ENCODE assay signal across 24 mouse cellular contexts in the genomic region with DNA sequence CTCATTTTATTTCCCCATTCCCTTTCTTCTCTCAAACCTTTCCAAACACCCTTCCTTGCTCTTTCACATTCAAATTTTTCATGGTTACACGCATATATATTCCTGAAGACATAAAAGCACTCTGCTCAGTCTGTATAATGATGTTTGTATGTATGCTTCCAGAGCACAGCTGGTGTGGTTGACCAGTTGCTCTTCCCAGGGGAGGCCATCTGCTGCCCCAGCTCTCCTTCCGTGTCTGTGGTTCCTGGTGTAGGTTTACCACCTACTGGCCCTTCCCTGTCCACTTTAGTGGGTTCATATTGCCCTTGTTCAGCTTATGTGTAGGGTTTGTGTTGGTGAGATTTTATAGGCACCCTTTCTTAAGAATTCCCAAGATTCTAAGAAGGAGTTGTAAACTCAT.
"Had no signal": no experiment of that assay in that cellular context is flagged by ENCODE, and none has a peak within 500 bp of the region (broad histone marks: within the 10 kb centered on the region; RNA-seq: fewer than 3 reads in every experiment).

No protein-coding gene starts in this region.

- H3K9ac ChIP-seq: heart, embryonic 12.5 days; hindbrain, embryonic 13.5 days; hindbrain, embryonic 15.5 days; intestine, embryonic 15.5 days; limb, embryonic 12.5 days; liver, embryonic 13.5 days had no signal

- H3K27ac ChIP-seq: heart, embryonic 10.5 days; hindbrain, embryonic 10.5 days; hindbrain, embryonic 13.5 days; hindbrain, embryonic 15.5 days; intestine, embryonic 15.5 days; left cerebral cortex, adult 2 months; limb, embryonic 10.5 days; limb, embryonic 12.5 days; liver, embryonic 13.5 days had no signal

- H3K9me3 ChIP-seq: heart, embryonic 10.5 days; heart, embryonic 12.5 days; hindbrain, embryonic 10.5 days; hindbrain, embryonic 13.5 days; hindbrain, embryonic 15.5 days; intestine, embryonic 15.5 days; limb, embryonic 10.5 days; limb, embryonic 12.5 days; liver, embryonic 13.5 days had no signal

- ATAC-seq: inflammation-experienced regulatory T-cells, adult 6 months; intestine, embryonic 15.5 days; intestine, postnatal 0 days had no signal

- H3K4me1 ChIP-seq: heart, embryonic 10.5 days; hindbrain, embryonic 10.5 days; hindbrain, embryonic 13.5 days; hindbrain, embryonic 15.5 days; intestine, embryonic 15.5 days; limb, embryonic 10.5 days; liver, embryonic 13.5 days had no signal

- H3K27me3 ChIP-seq: heart, embryonic 12.5 days; hindbrain, embryonic 13.5 days; hindbrain, embryonic 15.5 days; intestine, embryonic 15.5 days; limb, embryonic 12.5 days; liver, embryonic 13.5 days had no signal

- DNase-seq: gastrocnemius, postnatal 14 days; gastrocnemius, postnatal 36 days; heart, adult 11 months; heart, postnatal 10 days; heart, postnatal 4 days; kidney, adult 18-20 months; kidney, adult 8-10 months; kidney, postnatal 10 days; kidney, postnatal 25 days; kidney, postnatal 4 days; liver; liver, embryonic 13.5 days had no signal

- H3K4me2 ChIP-seq: heart, embryonic 12.5 days; hindbrain, embryonic 13.5 days; hindbrain, embryonic 15.5 days; intestine, embryonic 15.5 days; limb, embryonic 12.5 days; liver, embryonic 11.5 days; liver, embryonic 13.5 days had no signal

- H3K4me3 ChIP-seq: heart, embryonic 10.5 days; heart, embryonic 12.5 days; hindbrain, embryonic 10.5 days; hindbrain, embryonic 13.5 days; hindbrain, embryonic 15.5 days; intestine, embryonic 15.5 days; left cerebral cortex, adult 2 months; limb, embryonic 10.5 days; limb, embryonic 12.5 days; liver, embryonic 13.5 days had no signal

- H3K36me3 ChIP-seq: heart, embryonic 10.5 days; heart, embryonic 12.5 days; hindbrain, embryonic 10.5 days; hindbrain, embryonic 13.5 days; hindbrain, embryonic 15.5 days; intestine, embryonic 15.5 days; limb, embryonic 10.5 days; limb, embryonic 12.5 days; liver, embryonic 13.5 days had no signal
